Mouse (Mus musculus): Measurements from ENCODE around the gene Etv4. TPM values are rescaled to one million over a fixed set of nuclear protein-coding genes. Genes with fewer than 3 reads are reported as not detected.

Gene Etv4
- polyA plus RNA-seq, 1 experiment from 2014 or later, result 4.8 TPM

- 18% methylated on average over 8 of the region's 8 CpGs for WGBS
- no peak for ATAC-seq
- no peak overlapping the region for H3K9ac ChIP-seq (ENCODE audit: low read depth, low read length)
Measured at GRCm38 (mm10) chr11:101798083-101798482, 12.9 kb upstream of the Etv4 start.

GRCm38 (mm10) chr11:101797355-101797754, 12.2 kb upstream of the Etv4 start:
- no peak for ATAC-seq
- WGBS, result 77% methylated on average over 2 of the region's 2 CpGs
- Histone ChIP-seq H3K4me1 (ENCODE audit: control insufficient read depth, insufficient read depth, low read length) (peaks cover 7% of the 10 kb centered on the region), H3K4me2 (ENCODE audit: low read depth, low read length) (no peak overlapping the region), H3K9ac (ENCODE audit: low read depth, low read length) (no peak overlapping the region), H3K27ac (ENCODE audit: low read length) (no peak overlapping the region), H3K4me3 (ENCODE audit: low read length) (no peak overlapping the region), H3K36me3 (ENCODE audit: control insufficient read depth, insufficient read depth, low read length) (no peaks in the 10 kb centered on the region), H3K9me3 (ENCODE audit: control insufficient read depth, low read length) (no peaks in the 10 kb centered on the region), H3K27me3 (replicated peaks; ENCODE audit: control insufficient read depth, insufficient read depth, low read length) (no peaks in the 10 kb centered on the region; the same call in 1 of the 2 replicates)

More at GRCm38 (mm10) chr11:101798083-101798482, 12.9 kb upstream of the Etv4 start:
- H3K4me3 ChIP-seq (ENCODE audit: low read length), result no peak overlapping the region
- H3K27ac ChIP-seq (ENCODE audit: low read length), result no peak overlapping the region
- no peaks in the 10 kb centered on the region for H3K9me3 ChIP-seq (ENCODE audit: control insufficient read depth, low read length)
- no peaks in the 10 kb centered on the region for H3K36me3 ChIP-seq (ENCODE audit: control insufficient read depth, insufficient read depth, low read length)
- no peaks in the 10 kb centered on the region; the same call in 1 of the 2 replicates for H3K27me3 ChIP-seq (replicated peaks; ENCODE audit: control insufficient read depth, insufficient read depth, low read length)
- peaks cover 7% of the 10 kb centered on the region for H3K4me1 ChIP-seq (ENCODE audit: control insufficient read depth, insufficient read depth, low read length)
- H3K4me2 ChIP-seq (ENCODE audit: low read depth, low read length), result no peak overlapping the region

GRCm38 (mm10) chr11:101790811-101791526, 5.8 kb upstream of the Etv4 start:
- Histone ChIP-seq H3K9me3 (ENCODE audit: control insufficient read depth, low read length) (no peaks in the 10 kb centered on the region), H3K4me2 (ENCODE audit: low read depth, low read length) (peak overlapping the region; percentile 34), H3K4me3 (ENCODE audit: low read length) (no peak overlapping the region), H3K36me3 (ENCODE audit: control insufficient read depth, insufficient read depth, low read length) (no peaks in the 10 kb centered on the region), H3K27ac (ENCODE audit: low read length) (0 out of 2 replicates have a peak overlapping the region, but pooled peaks have one; percentile 13), H3K27me3 (replicated peaks; ENCODE audit: control insufficient read depth, insufficient read depth, low read length) (peaks cover 24% of the 10 kb centered on the region), H3K4me1 (ENCODE audit: control insufficient read depth, insufficient read depth, low read length) (peaks cover 7% of the 10 kb centered on the region), H3K9ac (ENCODE audit: low read depth, low read length) (no peak overlapping the region)
- peak; percentile 67 for ATAC-seq
- WGBS, result 29% methylated on average over 19 of the region's 19 CpGs

GRCm38 (mm10) chr11:101787432-101787831, 2.3 kb upstream of the Etv4 start:
- Histone ChIP-seq H3K27me3 (replicated peaks; ENCODE audit: control insufficient read depth, insufficient read depth, low read length) (peaks cover 43% of the 10 kb centered on the region), H3K9ac (ENCODE audit: low read depth, low read length) (no peak overlapping the region), H3K27ac (ENCODE audit: low read length) (no peak overlapping the region), H3K4me2 (ENCODE audit: low read depth, low read length) (no peak overlapping the region), H3K9me3 (ENCODE audit: control insufficient read depth, low read length) (no peaks in the 10 kb centered on the region), H3K4me3 (ENCODE audit: low read length) (no peak overlapping the region), H3K36me3 (ENCODE audit: control insufficient read depth, insufficient read depth, low read length) (no peaks in the 10 kb centered on the region), H3K4me1 (ENCODE audit: control insufficient read depth, insufficient read depth, low read length) (peaks cover 17% of the 10 kb centered on the region)
- 77% methylated on average over 1 of the region's 1 CpGs for WGBS
- no peak for ATAC-seq

GRCm38 (mm10) chr11:101786651-101787050, 1.5 kb upstream of the Etv4 start:
- Histone ChIP-seq H3K36me3 (ENCODE audit: control insufficient read depth, insufficient read depth, low read length) (no peaks in the 10 kb centered on the region), H3K27ac (ENCODE audit: low read length) (no peak overlapping the region), H3K4me3 (ENCODE audit: low read length) (no peak overlapping the region), H3K4me1 (ENCODE audit: control insufficient read depth, insufficient read depth, low read length) (peaks cover 17% of the 10 kb centered on the region), H3K9ac (ENCODE audit: low read depth, low read length) (no peak overlapping the region), H3K4me2 (ENCODE audit: low read depth, low read length) (no peak overlapping the region), H3K27me3 (replicated peaks; ENCODE audit: control insufficient read depth, insufficient read depth, low read length) (peaks cover 45% of the 10 kb centered on the region), H3K9me3 (ENCODE audit: control insufficient read depth, low read length) (no peaks in the 10 kb centered on the region)
- ATAC-seq, result no peak
- WGBS, result 66% methylated on average over 7 of the region's 7 CpGs

GRCm38 (mm10) chr11:101785852-101786205, 658 bp upstream of the Etv4 start:
- WGBS, result 6% methylated on average over 7 of the region's 7 CpGs
- peak overlapping the region; percentile 61 for H3K4me3 ChIP-seq (ENCODE audit: low read length)
- peak overlapping the region; percentile 98 for H3K4me2 ChIP-seq (ENCODE audit: low read depth, low read length)
- no peak for ATAC-seq
- H3K27me3 ChIP-seq (replicated peaks; ENCODE audit: control insufficient read depth, insufficient read depth, low read length), result peaks cover 46% of the 10 kb centered on the region
- H3K4me1 ChIP-seq (ENCODE audit: control insufficient read depth, insufficient read depth, low read length), result peaks cover 15% of the 10 kb centered on the region
- no peaks in the 10 kb centered on the region for H3K36me3 ChIP-seq (ENCODE audit: control insufficient read depth, insufficient read depth, low read length)
- H3K27ac ChIP-seq (ENCODE audit: low read length), result no peak overlapping the region
- H3K9me3 ChIP-seq (ENCODE audit: control insufficient read depth, low read length), result no peaks in the 10 kb centered on the region
- no peak overlapping the region for H3K9ac ChIP-seq (ENCODE audit: low read depth, low read length)

GRCm38 (mm10) chr11:101784488-101785142, 556 bp downstream of the Etv4 start:
- H3K4me1 ChIP-seq (ENCODE audit: control insufficient read depth, insufficient read depth, low read length), result peaks cover 10% of the 10 kb centered on the region
- H3K4me2 ChIP-seq (ENCODE audit: low read depth, low read length), result peak overlapping the region; percentile 98
- H3K9me3 ChIP-seq (ENCODE audit: control insufficient read depth, low read length), result no peaks in the 10 kb centered on the region
- H3K36me3 ChIP-seq (ENCODE audit: control insufficient read depth, insufficient read depth, low read length), result no peaks in the 10 kb centered on the region
- WGBS, result under 1% methylated on average over 57 of the region's 67 CpGs
- peak overlapping the region; percentile 61 for H3K4me3 ChIP-seq (ENCODE audit: low read length)
- peaks cover 46% of the 10 kb centered on the region for H3K27me3 ChIP-seq (replicated peaks; ENCODE audit: control insufficient read depth, insufficient read depth, low read length)
- H3K27ac ChIP-seq (ENCODE audit: low read length), result peak overlapping the region; percentile 17; the same call in 1 of the 2 replicates
- peak overlapping the region; percentile 63 for H3K9ac ChIP-seq (ENCODE audit: low read depth, low read length)
- ATAC-seq, result peak; percentile 41

- no peak overlapping the region for H3K27ac ChIP-seq (ENCODE audit: low read length)
- WGBS, result 3% methylated on average over 16 of the region's 19 CpGs
- no peak for ATAC-seq
- H3K36me3 ChIP-seq (ENCODE audit: control insufficient read depth, insufficient read depth, low read length), result no peaks in the 10 kb centered on the region
- peaks cover 46% of the 10 kb centered on the region for H3K27me3 ChIP-seq (replicated peaks; ENCODE audit: control insufficient read depth, insufficient read depth, low read length)
- H3K9ac ChIP-seq (ENCODE audit: low read depth, low read length), result peak overlapping the region; percentile 63
- H3K4me1 ChIP-seq (ENCODE audit: control insufficient read depth, insufficient read depth, low read length), result peaks cover 10% of the 10 kb centered on the region
- peak overlapping the region; percentile 98 for H3K4me2 ChIP-seq (ENCODE audit: low read depth, low read length)
- H3K9me3 ChIP-seq (ENCODE audit: control insufficient read depth, low read length), result no peaks in the 10 kb centered on the region
- H3K4me3 ChIP-seq (ENCODE audit: low read length), result peak overlapping the region; percentile 61
Measured at GRCm38 (mm10) chr11:101784072-101784471, 1.1 kb downstream of the Etv4 start.

GRCm38 (mm10) chr11:101783584-101783983, 1.6 kb downstream of the Etv4 start:
- Histone ChIP-seq H3K4me2 (ENCODE audit: low read depth, low read length) (peak overlapping the region; percentile 98), H3K4me3 (ENCODE audit: low read length) (no peak overlapping the region; the same call in 1 of the 2 replicates), H3K36me3 (ENCODE audit: control insufficient read depth, insufficient read depth, low read length) (no peaks in the 10 kb centered on the region), H3K4me1 (ENCODE audit: control insufficient read depth, insufficient read depth, low read length) (peaks cover 10% of the 10 kb centered on the region), H3K27ac (ENCODE audit: low read length) (no peak overlapping the region), H3K27me3 (replicated peaks; ENCODE audit: control insufficient read depth, insufficient read depth, low read length) (peaks cover 46% of the 10 kb centered on the region), H3K9ac (ENCODE audit: low read depth, low read length) (no peak overlapping the region), H3K9me3 (ENCODE audit: control insufficient read depth, low read length) (no peaks in the 10 kb centered on the region)
- 23% methylated on average over 9 of the region's 9 CpGs for WGBS
- ATAC-seq, result no peak

Data from intestine, embryonic 16.5 days (tissue).